ENCODE assay signal across 8 mouse cellular contexts in the genomic region with DNA sequence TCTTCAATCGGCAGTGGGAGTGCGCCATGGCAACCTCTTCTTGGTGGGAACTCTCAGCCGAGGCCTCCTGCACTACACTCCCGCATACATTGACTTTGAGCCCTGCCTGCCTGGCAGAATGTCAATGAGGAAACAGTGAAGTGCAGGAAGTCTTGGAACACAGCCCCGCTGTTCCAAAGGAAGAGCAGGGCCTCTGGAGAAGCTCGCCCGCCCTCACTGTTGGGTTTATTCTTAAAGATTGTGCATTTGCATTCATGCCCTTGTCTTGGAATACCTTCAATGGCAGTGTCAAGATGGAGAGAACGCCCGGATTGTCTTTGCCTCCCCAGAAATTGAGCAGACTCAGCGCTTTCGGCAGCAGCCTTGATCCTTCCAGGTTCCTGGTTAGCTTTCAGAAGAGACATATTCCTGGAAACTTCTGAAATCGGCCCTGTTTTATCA.
DNase-seq lines count a peak whose midpoint lies in the region.

No protein-coding gene starts in this region.

- WGBS in hindbrain, embryonic 10.5 days, result 54% methylated on average over 12 of the region's 12 CpGs

- no peak overlapping the region for H3K4me3 ChIP-seq in hindbrain, embryonic 10.5 days

- H3K9me3 ChIP-seq in hindbrain, embryonic 10.5 days, result peaks cover 4% of the 10 kb centered on the region; the same call in 1 of the 2 replicates

- H3K27ac ChIP-seq in hindbrain, embryonic 10.5 days, result peak overlapping the region; percentile 74

- peaks cover 6% of the 10 kb centered on the region for H3K4me1 ChIP-seq in hindbrain, embryonic 10.5 days (replicated peaks)

- no peaks in the 10 kb centered on the region for H3K27me3 ChIP-seq in hindbrain, embryonic 10.5 days (ENCODE audit: insufficient read depth, poor library complexity, severe bottlenecking)

- DNase-seq in kidney, adult 18-20 months, result peak; percentile 8
- no peak for DNase-seq in kidney, adult 9 months
- peak; percentile 28 for DNase-seq in embryo, embryonic 10.5 days (ENCODE audit: low spot score)
- DNase-seq in hindbrain, embryonic 10.5 days (ENCODE audit: low spot score), result peak; percentile 33
- DNase-seq in lung, adult 18-20 months, result peak; percentile 53 to 62
- DNase-seq in right cerebral cortex, postnatal 25 days, result peak; percentile 21
- no peak for DNase-seq in Muller cell, postnatal 12 days (ENCODE audit: inconsistent ontology term)
- DNase-seq in gastrocnemius, postnatal 36 days, result no peak

- intact Hi-C loops in gastrocnemius, postnatal 36 days (cut with DNase I), result no loop called here

- no peaks in the 10 kb centered on the region for H3K36me3 ChIP-seq in hindbrain, embryonic 10.5 days

Comparison
In these comparisons a context has a peak if more than half of its experiments do, and no peak if none do; other contexts are left out.
1. DNase-seq: peak in kidney, adult 18-20 months (single experiment), embryo, embryonic 10.5 days (single experiment), hindbrain, embryonic 10.5 days (single experiment), lung, adult 18-20 months (2 of 2) and right cerebral cortex, postnatal 25 days (single experiment); none in kidney, adult 9 months (single experiment), Muller cell, postnatal 12 days (single experiment) and gastrocnemius, postnatal 36 days (0 of 2).